Mouse (Mus musculus) right cerebral cortex, postnatal 4 days (tissue): ENCODE measurements around the gene Lzts3.
"Not testable (repeated sequence)": the region's sequence is repeated elsewhere in the genome, so short reads cannot be mapped to it uniquely, and the experiment has no call there.

Experiments used
- DNase-seq: peaks from one replicate; pipeline ENCODE4 v3.0.0-alpha.2; 2022

Lzts3 gene

GRCm38 (mm10) chr2:130642684-130643369 is at the start of gene Lzts3:
TSS of gene Lzts3 (minus strand) at chr2:130642803.
- peak; percentile 93 for DNase-seq

- no peak for DNase-seq
These were observed 46.4 kb upstream of the Lzts3 start for GRCm38 (mm10) chr2:130689011-130689410.

GRCm38 (mm10) chr2:130685426-130685825 is 42.8 kb upstream of the Lzts3 start:
- no peak for DNase-seq

DNA sequence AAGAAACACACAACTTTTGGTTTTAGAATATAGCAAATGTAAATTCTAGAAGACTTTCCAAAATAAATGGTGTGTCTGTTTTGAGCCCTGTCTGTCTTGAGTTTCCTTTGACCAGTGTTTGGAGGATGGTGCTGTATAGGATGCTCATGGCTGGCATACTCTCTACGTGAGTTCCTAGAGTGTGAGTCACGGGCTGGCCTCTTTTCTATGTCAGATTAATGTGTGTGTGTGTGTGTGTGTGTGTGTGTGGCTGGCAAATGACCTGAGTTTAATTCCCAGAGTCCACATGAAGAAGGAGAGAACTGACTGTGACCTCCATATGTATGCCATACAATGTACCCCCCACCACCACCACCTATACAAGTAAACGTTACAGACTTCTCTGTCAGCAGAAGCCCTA is 38.9 kb upstream of the Lzts3 start:
- DNase-seq, result no peak

DNA sequence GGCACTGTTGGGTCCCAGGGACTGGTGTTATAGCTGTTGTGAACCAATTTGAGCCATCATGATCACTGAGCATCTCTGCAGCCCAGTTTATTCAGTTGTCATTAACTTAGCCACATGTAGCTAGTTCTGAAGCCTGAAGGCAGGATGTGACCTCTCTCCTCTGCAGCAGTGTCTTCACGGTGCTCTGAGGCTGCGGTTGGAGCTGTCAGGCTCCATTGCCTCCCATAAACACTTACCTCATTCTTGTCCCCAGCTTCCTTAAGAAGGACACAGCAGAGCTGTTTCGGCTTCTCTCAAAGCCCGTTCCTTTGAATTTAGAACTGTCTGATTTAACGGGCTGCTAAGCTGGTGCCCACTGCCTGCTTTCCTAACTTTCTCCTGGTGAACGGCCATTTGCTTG is 37.3 kb upstream of the Lzts3 start:
- DNase-seq, result no peak

GRCm38 (mm10) chr2:130679154-130679553 is 36.6 kb upstream of the Lzts3 start:
- DNase-seq, result no peak

- DNase-seq, result no peak
These were observed 34.6 kb upstream of the Lzts3 start for GRCm38 (mm10) chr2:130677211-130677610.

GRCm38 (mm10) chr2:130667559-130667958 is 25.0 kb upstream of the Lzts3 start, which contains the start of gene Itpa:
TSS of gene Itpa (plus strand) at chr2:130667610.
- DNase-seq, result peak; percentile 81

- DNase-seq, result peak; percentile 86
These were observed 21.6 kb upstream of the Lzts3 start, which contains the start of gene Ddrgk1 for GRCm38 (mm10) chr2:130664102-130664701. TSS of gene Ddrgk1 (minus strand) at chr2:130664659.

GRCm38 (mm10) chr2:130663342-130663741 is 20.7 kb upstream of the Lzts3 start:
- DNase-seq, result no peak

DNA sequence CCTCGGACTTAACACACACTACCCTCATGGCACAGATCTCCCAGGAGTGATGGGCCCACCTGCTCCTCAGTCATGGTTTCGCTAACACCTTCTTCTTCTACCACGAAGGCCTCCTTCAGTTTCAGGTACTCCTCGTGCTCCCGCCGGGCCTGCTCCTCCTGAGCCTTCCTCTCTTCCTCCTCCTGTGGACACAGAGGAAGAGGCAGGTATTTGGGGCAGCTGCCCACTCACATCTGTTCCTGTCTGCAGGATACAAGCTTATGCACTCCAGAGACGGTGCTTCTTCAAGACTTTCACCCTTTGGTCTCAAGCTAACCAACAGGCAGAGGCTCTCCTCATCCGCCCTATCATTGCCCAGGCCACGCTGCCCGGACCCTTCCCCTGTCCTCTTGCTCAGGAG is 15.9 kb upstream of the Lzts3 start:
- no peak for DNase-seq

DNA sequence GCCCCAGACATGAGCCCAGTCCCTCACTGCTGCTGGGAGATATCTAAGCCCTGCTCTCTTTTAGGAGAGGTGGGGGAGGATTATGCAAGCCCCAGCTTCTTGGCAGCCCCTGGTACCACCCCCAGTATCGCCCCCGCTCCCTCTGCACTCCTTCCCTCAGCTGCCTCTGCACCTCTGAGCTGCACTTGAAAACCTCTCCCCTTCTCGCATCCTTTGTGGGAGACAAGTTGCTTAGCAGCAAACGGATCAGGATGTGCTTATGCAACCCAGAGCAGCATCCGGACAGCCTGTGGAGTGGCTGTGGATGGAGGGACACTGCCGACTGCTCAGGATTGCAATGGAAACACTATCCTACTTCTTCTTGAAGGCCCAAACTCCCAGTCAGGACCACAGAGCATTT is 14.9 kb upstream of the Lzts3 start:
- DNase-seq, result no peak

GRCm38 (mm10) chr2:130656536-130656935 is 13.9 kb upstream of the Lzts3 start:
- no peak for DNase-seq

DNA sequence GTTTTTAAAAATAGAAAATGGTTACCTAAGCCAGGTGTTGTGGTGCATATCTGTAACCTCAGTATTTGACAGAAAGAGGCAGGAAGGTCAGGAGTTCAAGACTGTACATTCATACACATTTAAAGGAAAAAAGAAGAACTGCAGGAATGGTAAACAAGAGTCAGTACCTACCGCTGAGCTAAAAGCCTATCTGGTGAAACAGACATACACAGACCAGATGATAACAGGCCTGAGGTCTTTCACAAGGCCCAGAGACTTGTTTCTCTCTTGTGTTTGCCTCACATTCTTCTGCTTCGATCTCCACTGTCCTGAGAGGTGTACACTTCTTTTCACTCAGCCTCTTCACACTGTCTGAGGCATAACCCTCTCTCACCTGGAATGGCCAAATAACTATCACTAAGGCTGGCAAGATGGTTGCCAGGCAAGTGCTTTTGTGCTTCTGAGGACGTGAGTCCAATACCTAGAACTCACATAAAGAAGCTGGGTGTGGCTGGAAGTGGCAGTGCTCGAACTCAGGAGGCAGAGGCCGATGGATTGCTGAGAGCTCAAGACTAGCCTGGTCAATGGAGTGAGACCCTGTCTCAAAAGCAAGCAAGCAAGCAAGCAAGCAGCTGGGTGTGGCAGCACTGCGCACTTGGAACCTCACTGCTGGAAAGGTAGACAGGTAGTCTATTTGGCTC is 13.2 kb upstream of the Lzts3 start:
- no peak for DNase-seq

GRCm38 (mm10) chr2:130653760-130654159 is 11.2 kb upstream of the Lzts3 start:
- no peak for DNase-seq

DNA sequence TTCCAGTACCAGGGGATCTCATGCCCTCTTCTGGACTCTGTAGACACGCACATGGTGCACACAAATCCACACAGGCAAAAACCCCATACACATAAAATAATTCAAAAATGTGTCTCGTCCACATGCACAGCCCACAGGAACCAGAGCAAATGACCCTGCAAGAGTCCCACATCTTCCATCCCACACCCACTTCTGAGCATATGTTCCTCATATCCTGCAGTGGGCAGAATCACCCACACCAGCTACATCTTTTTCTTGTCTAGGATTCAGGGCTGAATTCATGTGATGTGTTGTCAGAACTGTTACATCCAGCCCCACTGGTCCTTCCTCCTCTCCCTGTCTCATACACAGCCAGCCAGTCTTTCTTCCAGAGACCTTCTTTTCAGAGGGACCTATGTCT is 10.7 kb upstream of the Lzts3 start:
- no peak for DNase-seq

DNA sequence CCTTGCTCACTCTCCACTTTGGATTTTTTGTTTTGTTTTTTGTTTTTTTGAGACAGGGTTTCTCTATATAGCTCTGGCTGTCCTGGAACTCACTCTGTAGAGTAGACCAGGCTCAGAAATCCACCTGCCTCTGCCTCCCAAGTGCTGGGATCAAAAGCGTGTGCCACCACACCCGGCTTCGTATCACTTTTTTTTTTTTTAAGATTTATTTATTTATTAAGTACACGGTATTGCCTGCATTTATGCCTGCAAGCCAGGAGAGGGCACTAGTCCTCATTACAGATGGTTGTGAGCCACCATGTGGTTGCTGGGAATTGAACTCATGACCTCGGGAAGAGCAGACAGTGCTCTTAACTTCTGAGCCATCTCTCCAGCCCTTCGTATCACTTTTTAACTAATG is 6.4 kb upstream of the Lzts3 start:
- not testable (repeated sequence) for DNase-seq

- DNase-seq, result no peak
These were observed 2.6 kb upstream of the Lzts3 start for GRCm38 (mm10) chr2:130645198-130645597.

DNA sequence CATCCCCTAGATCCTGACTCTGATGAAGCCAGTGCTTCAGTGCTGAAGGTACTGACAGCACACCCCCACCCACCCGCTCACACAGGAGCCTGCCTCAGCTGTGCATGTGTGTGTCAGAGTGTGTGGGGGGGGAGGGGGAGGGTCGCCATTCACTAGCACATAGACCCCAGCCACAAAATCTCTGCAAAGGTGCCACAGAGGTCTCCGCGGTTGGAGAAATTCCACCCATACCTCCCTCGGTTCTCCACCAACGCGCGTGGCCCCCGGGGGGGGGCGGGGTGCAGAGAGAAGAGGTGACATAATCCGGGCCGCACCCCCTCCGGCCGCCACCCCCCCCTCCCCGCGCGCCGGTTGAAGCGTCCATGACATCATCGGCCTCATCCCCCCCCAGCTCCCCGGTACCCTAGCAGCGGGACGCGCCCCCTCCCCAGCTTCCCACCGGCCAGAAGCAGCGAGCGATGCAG is 374 bp downstream of the Lzts3 start:
- no peak for DNase-seq

DNA sequence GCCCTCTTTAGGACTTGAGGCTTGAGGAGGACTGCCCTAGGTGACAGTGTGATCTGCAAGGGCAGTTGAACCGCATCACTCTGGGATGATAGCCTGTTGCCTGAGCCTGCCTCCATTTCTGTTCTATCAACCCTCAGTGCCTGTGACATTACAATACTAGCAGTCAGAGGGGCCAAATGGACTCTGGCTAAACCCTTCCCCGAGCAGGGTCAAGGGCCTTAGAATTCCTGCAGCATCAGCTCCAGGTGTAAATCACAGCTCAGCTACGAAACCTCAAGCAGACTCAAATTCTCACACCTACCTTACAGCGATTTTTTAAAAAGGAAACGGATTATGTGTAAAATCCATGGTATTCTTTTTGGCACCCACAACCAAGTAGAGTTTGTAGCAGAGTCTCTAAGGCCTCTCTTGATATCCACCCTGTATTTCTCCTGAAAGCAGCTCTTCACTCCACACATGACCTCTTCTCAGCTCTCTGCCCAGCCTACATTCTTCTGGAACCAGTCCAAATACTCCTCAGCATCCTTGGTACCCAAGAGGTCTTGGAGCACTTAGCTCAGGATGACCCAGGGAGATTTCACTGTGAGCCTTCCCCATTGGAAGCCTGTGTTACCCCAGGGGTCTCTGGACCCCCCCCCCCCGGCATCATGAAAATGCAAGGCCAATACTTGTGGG is 1.1 kb downstream of the Lzts3 start:
- no peak for DNase-seq

DNA sequence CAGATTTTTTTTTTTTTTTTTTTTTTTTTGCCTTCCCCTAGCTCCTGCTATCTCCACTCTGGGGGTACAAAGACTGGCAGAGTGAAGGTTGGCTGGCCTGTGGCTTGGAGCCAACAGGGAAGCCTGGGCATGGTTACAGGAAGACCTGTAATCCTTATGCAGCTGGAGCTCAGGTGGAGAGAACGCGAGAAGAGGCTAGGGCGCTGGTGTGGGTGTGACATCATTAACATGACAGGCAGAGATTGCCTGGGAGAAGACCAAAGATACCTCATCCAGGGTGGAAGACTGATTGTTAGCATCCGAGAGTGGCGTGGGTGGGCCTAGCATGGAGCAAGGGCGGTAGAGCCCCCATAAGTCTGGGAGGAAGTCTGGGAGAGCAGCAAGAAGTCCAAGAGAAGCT is 3.3 kb downstream of the Lzts3 start:
- DNase-seq, result no peak

GRCm38 (mm10) chr2:130638101-130638611 is 4.4 kb downstream of the Lzts3 start:
- DNase-seq, result no peak

GRCm38 (mm10) chr2:130635847-130636246 is 6.8 kb downstream of the Lzts3 start:
- DNase-seq, result no peak
